Comparison of ENCODE assay signal across 11 mouse cellular contexts in genomic region chr2:44512334-44512733, GRCm38 (mm10).
DNase-seq lines count a peak whose midpoint lies in the region; TF ChIP-seq lines count a peak whose summit lies in the region.
"Had no signal": no experiment of that assay in that cellular context is flagged by ENCODE, and none has a peak within 500 bp of the region (broad histone marks: within the 10 kb centered on the region; RNA-seq: fewer than 3 reads in every experiment).

No protein-coding gene starts in this region.

- H3K4me3 ChIP-seq in gastrocnemius, adult 2 months: no peak overlapping the region
- H3K4me3 ChIP-seq: heart, adult 2 months had no signal

- intact Hi-C loops in gastrocnemius, adult 2 months (cut with DNase I): no loop called here
- intact Hi-C loops in left cerebral cortex, postnatal 36 days (cut with DNase I): no loop called here

- peak; percentile 51 for DNase-seq in gastrocnemius, adult 2 months
- no peak for DNase-seq in gastrocnemius, adult 18-20 months (ENCODE audit: low spot score)
- DNase-seq in brain, embryonic 14.5 days (ENCODE audit: low read depth): peak; percentile 88
- peak; percentile 66 for DNase-seq in layer of hippocampus, adult 11-12 months (ENCODE audit: low spot score)
- peak; percentile 71 to 75 for DNase-seq in left cerebral cortex, postnatal 36 days (ENCODE audit: low spot score in 2 of 2)
- DNase-seq in kidney, adult 9 months: no peak
- no peak for DNase-seq in adipocyte (ENCODE audit: low spot score)
- DNase-seq in urinary bladder, postnatal 10 days (ENCODE audit: low spot score): no peak
- DNase-seq: kidney, adult 8-10 months; liver, postnatal 0 days had no signal

- TF ChIP-seq POLR2A in brain, embryonic 14.5 days (IDR thresholded peaks at IDR 0.05; ENCODE audit: borderline replicate concordance, extremely low read depth, insufficient read depth, insufficient read length, poor library complexity, severe bottlenecking): no peak

- TF ChIP-seq CTCF in gastrocnemius, adult 2 months (IDR thresholded peaks at IDR 0.05): no peak
- TF ChIP-seq CTCF in brain, embryonic 14.5 days (IDR thresholded peaks at IDR 0.05; ENCODE audit: borderline replicate concordance, extremely low read depth, insufficient read depth, insufficient read length): no peak

- H3K27ac ChIP-seq in gastrocnemius, adult 2 months: no peak overlapping the region
- H3K27ac ChIP-seq: heart, adult 2 months had no signal

Comparison
In these comparisons a context has a peak if more than half of its experiments do, and no peak if none do; other contexts are left out.
1. DNase-seq: peak in gastrocnemius, adult 2 months (single experiment), brain, embryonic 14.5 days (single experiment), layer of hippocampus, adult 11-12 months (single experiment) and left cerebral cortex, postnatal 36 days (2 of 2); none in gastrocnemius, adult 18-20 months (single experiment), kidney, adult 9 months (single experiment), adipocyte (single experiment) and urinary bladder, postnatal 10 days (single experiment).